Mouse (Mus musculus) cerebellum, postnatal 4 days (tissue): ENCODE data around the gene Dpysl4.

Experiments
- DNase-seq, 2 experiments: peaks; one replicate each; pipeline ENCODE4 v3.0.0; 2022; ENCODE audit warnings: low spot score in 2 of 2, mixed read lengths in 1 of 2

Gene Dpysl4

DNA sequence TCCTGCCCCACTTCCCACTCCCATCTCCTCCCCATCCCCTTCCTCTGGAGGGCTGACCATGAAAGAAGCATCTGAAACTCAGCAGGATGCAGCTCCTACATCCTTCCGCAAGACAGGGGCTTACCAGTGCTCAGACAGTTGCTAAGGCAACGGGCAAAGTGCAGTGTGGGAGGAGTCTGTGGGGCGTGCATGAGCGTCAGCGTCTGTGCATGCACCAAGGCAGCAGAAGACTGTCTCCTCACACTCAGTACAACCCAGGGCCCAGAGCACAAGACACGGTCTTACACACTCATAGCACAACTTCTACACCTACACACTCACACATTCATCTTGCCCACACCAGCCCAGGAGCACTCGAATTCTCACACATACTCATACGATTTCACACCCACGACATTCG lies 65.3 kb downstream of the Dpysl4 start:
- DNase-seq, result no peak
